Mouse (Mus musculus) E14TG2a.4 (cell line): ENCODE measurements at regions not wholly inside any gene's neighbourhood (a gene's known extent, or its start where the extent isn't known, plus 50 kb on each side); places are given as distances from the start of the nearest gene placed in this dataset.

Experiments
- CTCF ChIP-seq: conservative IDR thresholded peaks from 2 replicates; pipeline ENCODE4 v1.5.1; 2014; ENCODE audit warnings: low read length
- NANOG ChIP-seq: IDR thresholded peaks from 2 replicates; pipeline ENCODE4 v1.6.1; 2014; ENCODE audit warnings: borderline replicate concordance, low read length, mixed read lengths
- POU5F1 ChIP-seq: IDR thresholded peaks from 2 replicates; pipeline ENCODE4 v1.6.1; 2014; ENCODE audit warnings: low read length, borderline replicate concordance

DNA sequence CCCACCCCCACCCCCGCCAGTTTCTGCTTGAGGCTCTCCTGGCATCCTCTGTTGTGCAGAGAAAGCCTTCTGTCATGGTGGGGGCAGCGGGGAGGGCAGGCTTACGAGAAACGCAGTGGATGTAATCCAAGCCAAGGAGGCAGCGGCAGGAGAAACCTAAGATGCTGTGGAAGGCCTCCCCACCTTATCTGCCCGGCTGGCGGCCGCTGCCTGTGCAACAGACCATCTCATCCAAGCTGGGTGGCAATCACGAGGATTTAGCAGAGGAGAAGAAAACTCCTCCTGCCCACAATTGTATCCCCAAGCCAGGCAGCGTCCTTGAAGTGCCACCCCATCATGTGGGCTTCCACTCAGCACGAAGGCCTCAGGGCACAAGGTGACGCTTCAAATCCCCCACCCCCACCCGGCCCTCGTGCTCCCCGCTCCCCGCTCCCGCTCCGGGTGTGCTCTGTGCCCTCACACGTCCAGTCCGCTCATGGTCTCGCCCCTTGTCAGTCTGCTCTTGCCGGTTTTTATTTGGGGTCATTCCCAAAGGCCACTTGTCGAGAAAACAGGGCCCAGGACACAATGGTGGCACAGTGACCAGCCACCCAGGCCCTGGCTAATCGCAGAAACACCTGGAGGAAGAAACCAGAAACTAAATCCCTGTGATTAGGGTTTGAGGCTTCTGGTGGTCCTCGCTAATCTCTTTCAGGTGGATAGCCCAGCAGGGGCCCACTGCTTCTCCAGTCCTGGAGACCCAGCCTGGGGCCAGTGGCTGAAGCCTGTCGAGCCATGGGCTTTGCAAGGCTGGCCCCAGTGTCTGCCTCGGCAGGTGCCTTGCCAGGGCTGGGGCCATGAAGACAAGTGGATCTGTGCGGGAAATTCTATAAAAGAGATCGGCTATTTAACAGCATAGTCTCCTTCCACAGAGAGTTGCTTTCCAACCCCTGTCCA lies 58.6 kb upstream of the Gsc start:
- TF ChIP-seq CTCF: no peak
- no peak for TF ChIP-seq NANOG
- TF ChIP-seq POU5F1: no peak
